Comparison of ENCODE assay signal across 8 mouse cellular contexts in genomic region chr6:87730591-87731462, GRCm38 (mm10). TPM values are rescaled to one million over a fixed set of nuclear protein-coding genes. Genes with fewer than 3 reads are reported as not detected.
DNase-seq lines count a peak whose midpoint lies in the region; ATAC-seq and TF ChIP-seq lines count a peak whose summit lies in the region.

Efcc1 (plus strand) TSS chr6:87730869.

- H3K27me3 ChIP-seq in heart, embryonic 13.5 days (replicated peaks) = peaks cover 88% of the 10 kb centered on the region
- peaks cover 74% of the 10 kb centered on the region for H3K27me3 ChIP-seq in kidney, embryonic 15.5 days
- H3K27me3 ChIP-seq in myocyte (ENCODE audit: control insufficient read depth, insufficient read depth, insufficient read length) = peaks cover 34% of the 10 kb centered on the region

- peaks cover 37% of the 10 kb centered on the region for H3K4me1 ChIP-seq in heart, embryonic 13.5 days
- H3K4me1 ChIP-seq in kidney, embryonic 15.5 days = peaks cover 46% of the 10 kb centered on the region

- no peak within 1 kb of the TSS for H3ac ChIP-seq in myocyte (ENCODE audit: control insufficient read depth, insufficient read length)

- H3K4me3 ChIP-seq in heart, embryonic 13.5 days = peak within 1 kb of the TSS; percentile 69
- H3K4me3 ChIP-seq in kidney, embryonic 15.5 days (replicated peaks) = peak within 1 kb of the TSS; percentile 61
- H3K4me3 ChIP-seq in myocyte = no peak within 1 kb of the TSS

- no peak within 1 kb of the TSS for H3K27ac ChIP-seq in heart, embryonic 13.5 days (replicated peaks)
- no peak within 1 kb of the TSS for H3K27ac ChIP-seq in kidney, embryonic 15.5 days

- H3K9ac ChIP-seq in heart, embryonic 13.5 days = peak within 1 kb of the TSS; percentile 78
- peak within 1 kb of the TSS; percentile 56 for H3K9ac ChIP-seq in kidney, embryonic 15.5 days

- TF ChIP-seq POLR2A in myocyte (IDR thresholded peaks at IDR 0.05; ENCODE audit: insufficient read length, low read depth) = no peak

- no peaks in the 10 kb centered on the region for H3K9me3 ChIP-seq in heart, embryonic 13.5 days
- H3K9me3 ChIP-seq in kidney, embryonic 15.5 days (replicated peaks) = no peaks in the 10 kb centered on the region

- no peaks in the 10 kb centered on the region for H3K79me2 ChIP-seq in myocyte (ENCODE audit: control insufficient read depth, insufficient read depth)

- under 1% methylated on average over 86 of the region's 90 CpGs for WGBS in heart, embryonic 13.5 days
- under 1% methylated on average over 88 of the region's 90 CpGs for WGBS in kidney, embryonic 15.5 days

- no peaks in the 10 kb centered on the region for H3K36me3 ChIP-seq in heart, embryonic 13.5 days
- H3K36me3 ChIP-seq in kidney, embryonic 15.5 days = no peaks in the 10 kb centered on the region
- no peaks in the 10 kb centered on the region for H3K36me3 ChIP-seq in myocyte (ENCODE audit: control insufficient read depth, insufficient read depth)

- DNase-seq in ovary, adult 18-20 months (ENCODE audit: low spot score) = peak; percentile 36
- no peak for DNase-seq in ovary, postnatal 10 days (ENCODE audit: low spot score)
- DNase-seq in liver = peak; percentile 21
- no peak for DNase-seq in thymus, adult 18-20 months

- ATAC-seq in erythroblast, adult 5-6 weeks (replicated peaks; ENCODE audit: low FRiP score, poor library complexity, severe bottlenecking) = 0 out of 2 replicates have a peak, but pooled peaks have one; percentile 31
- ATAC-seq in heart, embryonic 13.5 days (ENCODE audit: extremely low read depth, insufficient number of reproducible peaks, low FRiP score, low TSS enrichment) = no peak
- ATAC-seq in kidney, embryonic 15.5 days (replicated peaks; ENCODE audit: low FRiP score) = peak; percentile 78

- peak within 1 kb of the TSS; percentile 98 for H3K4me2 ChIP-seq in heart, embryonic 13.5 days
- peak within 1 kb of the TSS; percentile 98 for H3K4me2 ChIP-seq in kidney, embryonic 15.5 days
- peak within 1 kb of the TSS; percentile 50 for H3K4me2 ChIP-seq in myocyte (ENCODE audit: low read depth)

TF ChIP-seq in myocyte, 11 proteins besides CTCF, POLR2A, EP300 and RAD21:
- TF ChIP-seq E2F4 (IDR thresholded peaks at IDR 0.05; ENCODE audit: insufficient read depth) (no peak), CEBPB (IDR thresholded peaks at IDR 0.05; ENCODE audit: insufficient read depth, poor library complexity, severe bottlenecking) (no peak), TCF12 (IDR thresholded peaks at IDR 0.05; ENCODE audit: insufficient read depth, poor library complexity, severe bottlenecking) (no peak), TCF3 (IDR thresholded peaks at IDR 0.05; ENCODE audit: insufficient read length, low read depth) (no peak), MYOG (IDR thresholded peaks at IDR 0.05; ENCODE audit: control insufficient read depth in 1 of 3, insufficient read depth in 1 of 3, insufficient read length in 2 of 3, low read depth in 2 of 3) (no peak), SRF (IDR thresholded peaks at IDR 0.05; ENCODE audit: control insufficient read depth, insufficient read length, low read depth) (no peak), MYOD1 (IDR thresholded peaks at IDR 0.05; ENCODE audit: control insufficient read depth in 1 of 3, insufficient read length in 2 of 3, low read depth in 2 of 3) (no peak), POLR2AphosphoS2 (IDR thresholded peaks at IDR 0.05; ENCODE audit: insufficient read length, low read depth) (no peak), REST (IDR thresholded peaks at IDR 0.05; ENCODE audit: insufficient read depth, insufficient read length) (no peak), USF1 (IDR thresholded peaks at IDR 0.05; ENCODE audit: low read depth) (no peak), MAX (IDR thresholded peaks at IDR 0.05; ENCODE audit: low read depth) (no peak)

RNA-seq across cellular contexts. Expression of gene Efcc1, which starts in this region (rescaled TPM):
- total RNA-seq in erythroblast, adult 5-6 weeks (2015; ENCODE audit: low replicate concordance) = not detected in 2 replicates
- total RNA-seq in erythroblast, adult 5-6 weeks (2017; ENCODE audit: low replicate concordance) = not detected in 2 replicates
- 0.43 and 0.52 TPM in 2 replicates for polyA plus RNA-seq in heart, embryonic 13.5 days (2015; fragmentation: Nextera tagmentation; extraction: Ambion mirVana)
- 1.4 and 1.5 TPM in 2 replicates for polyA plus RNA-seq in kidney, embryonic 15.5 days (2015; fragmentation: Nextera tagmentation; extraction: Ambion mirVana)
- 0.04 TPM for polyA plus RNA-seq in myocyte (2012; fragmentation: generic; extraction: Trizol)

Comparison
In these comparisons a context has a peak if more than half of its experiments do, and no peak if none do; other contexts are left out.
1. DNase-seq: peak in ovary, adult 18-20 months (single experiment) and liver (single experiment); none in ovary, postnatal 10 days (single experiment) and thymus, adult 18-20 months (0 of 2).
2. Peak in ATAC-seq in erythroblast, adult 5-6 weeks; RNA of the gene not detected or under 1 TPM.
3. Peak in every context shown above with its lines, with median percentiles within 50 percentile points of each other: H3K4me2 ChIP-seq.